Mouse (Mus musculus): Measurements from ENCODE around the gene Kdm2b. TPM values are rescaled to one million over a fixed set of nuclear protein-coding genes. Genes with fewer than 3 reads are reported as not detected.
A peak's percentile ranks its signal among the peaks of the same experiment; 100 is the strongest.

Kdm2b gene
- polyA plus RNA-seq, 1 experiment from 2014 or later, result 15.0 TPM

DNA sequence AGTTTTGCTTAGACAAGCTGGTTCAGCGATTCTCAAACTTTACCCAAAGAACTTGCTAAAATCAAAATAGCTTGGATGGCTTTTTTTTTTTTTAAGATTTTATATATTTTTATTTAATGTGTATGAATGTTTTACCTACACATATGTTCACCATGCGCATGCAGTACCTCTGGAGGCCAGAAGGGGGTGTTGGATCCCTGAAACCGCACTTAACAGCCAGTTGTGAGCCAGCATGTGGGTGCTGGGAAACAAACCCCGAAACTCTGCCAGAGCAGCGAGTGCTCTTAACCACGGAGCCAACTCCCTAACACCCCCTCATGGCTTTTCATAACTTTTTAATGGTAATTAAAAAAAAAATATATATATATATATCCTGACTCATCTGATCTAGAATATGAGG is 21.2 kb upstream of the Kdm2b start:
- ATAC-seq (ENCODE audit: insufficient read depth), result no peak
- no peaks in the 10 kb centered on the region for H3K36me3 ChIP-seq (replicated peaks)
- no peak overlapping the region for H3K4me2 ChIP-seq
- H3K27ac ChIP-seq (replicated peaks), result no peak overlapping the region
- peaks cover 20% of the 10 kb centered on the region; the same call in 1 of the 2 replicates for H3K27me3 ChIP-seq
- no peak overlapping the region for H3K9ac ChIP-seq
- H3K4me3 ChIP-seq (replicated peaks), result no peak overlapping the region
- no peaks in the 10 kb centered on the region for H3K9me3 ChIP-seq (replicated peaks)
- peaks cover 20% of the 10 kb centered on the region for H3K4me1 ChIP-seq (replicated peaks)
- 84% methylated on average over 6 of the region's 6 CpGs for WGBS (ENCODE audit: insufficient replicate concordance)

DNA sequence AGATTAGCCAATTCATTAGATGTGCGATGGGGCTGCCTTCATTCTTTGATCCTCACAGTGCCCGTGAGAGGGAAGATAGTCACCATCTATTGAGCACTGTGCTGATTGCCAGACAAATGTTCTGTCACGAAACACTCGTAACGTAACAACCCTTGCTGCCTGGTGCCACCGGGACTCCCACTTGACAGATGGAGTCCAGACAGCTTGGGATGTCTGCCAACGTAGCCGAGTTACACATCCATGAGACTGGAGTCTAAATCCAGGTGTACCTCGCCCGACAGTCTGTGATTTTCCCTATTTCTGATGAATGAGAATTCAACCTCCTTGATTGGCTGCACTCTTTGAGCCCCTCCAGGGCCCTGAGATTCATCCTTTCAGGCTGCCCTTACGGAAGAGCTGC is 20.2 kb upstream of the Kdm2b start:
- ATAC-seq (ENCODE audit: insufficient read depth), result no peak
- WGBS (ENCODE audit: insufficient replicate concordance), result 73% methylated on average over 11 of the region's 11 CpGs
- Histone ChIP-seq H3K9me3 (replicated peaks) (no peaks in the 10 kb centered on the region), H3K4me1 (replicated peaks) (peaks cover 14% of the 10 kb centered on the region), H3K4me3 (replicated peaks) (no peak overlapping the region), H3K27ac (replicated peaks) (no peak overlapping the region), H3K4me2 (no peak overlapping the region), H3K9ac (no peak overlapping the region), H3K36me3 (replicated peaks) (no peaks in the 10 kb centered on the region), H3K27me3 (peaks cover 19% of the 10 kb centered on the region; the same call in 1 of the 2 replicates)

DNA sequence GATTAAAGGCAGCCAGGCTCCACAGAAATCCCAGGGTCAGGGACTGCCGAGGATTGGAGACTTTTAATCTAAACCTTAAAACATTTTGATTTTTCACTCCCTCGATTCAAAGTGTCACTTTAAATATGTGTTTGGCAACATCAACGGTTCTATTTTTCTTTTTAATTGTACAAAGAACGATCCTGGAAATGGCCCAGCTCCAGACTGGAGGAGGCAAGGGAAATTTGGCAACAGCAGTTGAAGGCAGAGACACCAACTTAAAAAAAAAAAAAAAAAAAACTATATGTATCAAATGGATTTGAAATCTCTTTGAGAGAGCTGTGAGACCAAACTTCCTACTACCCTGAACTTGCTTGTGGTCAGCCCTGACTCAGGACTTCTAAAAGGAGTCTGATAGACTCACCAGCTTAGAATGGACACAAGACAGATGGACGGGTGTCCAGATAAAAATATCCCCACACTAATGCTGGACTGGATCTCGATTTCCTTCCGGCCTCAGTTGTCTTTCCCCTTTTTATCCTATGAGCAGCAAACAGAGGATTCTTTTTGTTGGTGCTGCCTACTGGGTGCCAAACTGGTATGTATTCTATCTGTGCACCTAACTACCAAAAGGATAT is 19.4 kb upstream of the Kdm2b start:
- no peak overlapping the region for H3K9ac ChIP-seq
- WGBS (ENCODE audit: insufficient replicate concordance), result 58% methylated on average over 7 of the region's 7 CpGs
- no peak overlapping the region for H3K4me3 ChIP-seq (replicated peaks)
- no peak overlapping the region for H3K27ac ChIP-seq (replicated peaks)
- peaks cover 19% of the 10 kb centered on the region; the same call in 1 of the 2 replicates for H3K27me3 ChIP-seq
- H3K36me3 ChIP-seq (replicated peaks), result no peaks in the 10 kb centered on the region
- no peak for ATAC-seq (ENCODE audit: insufficient read depth)
- H3K9me3 ChIP-seq (replicated peaks), result no peaks in the 10 kb centered on the region
- no peak overlapping the region for H3K4me2 ChIP-seq
- peaks cover 7% of the 10 kb centered on the region for H3K4me1 ChIP-seq (replicated peaks)

DNA sequence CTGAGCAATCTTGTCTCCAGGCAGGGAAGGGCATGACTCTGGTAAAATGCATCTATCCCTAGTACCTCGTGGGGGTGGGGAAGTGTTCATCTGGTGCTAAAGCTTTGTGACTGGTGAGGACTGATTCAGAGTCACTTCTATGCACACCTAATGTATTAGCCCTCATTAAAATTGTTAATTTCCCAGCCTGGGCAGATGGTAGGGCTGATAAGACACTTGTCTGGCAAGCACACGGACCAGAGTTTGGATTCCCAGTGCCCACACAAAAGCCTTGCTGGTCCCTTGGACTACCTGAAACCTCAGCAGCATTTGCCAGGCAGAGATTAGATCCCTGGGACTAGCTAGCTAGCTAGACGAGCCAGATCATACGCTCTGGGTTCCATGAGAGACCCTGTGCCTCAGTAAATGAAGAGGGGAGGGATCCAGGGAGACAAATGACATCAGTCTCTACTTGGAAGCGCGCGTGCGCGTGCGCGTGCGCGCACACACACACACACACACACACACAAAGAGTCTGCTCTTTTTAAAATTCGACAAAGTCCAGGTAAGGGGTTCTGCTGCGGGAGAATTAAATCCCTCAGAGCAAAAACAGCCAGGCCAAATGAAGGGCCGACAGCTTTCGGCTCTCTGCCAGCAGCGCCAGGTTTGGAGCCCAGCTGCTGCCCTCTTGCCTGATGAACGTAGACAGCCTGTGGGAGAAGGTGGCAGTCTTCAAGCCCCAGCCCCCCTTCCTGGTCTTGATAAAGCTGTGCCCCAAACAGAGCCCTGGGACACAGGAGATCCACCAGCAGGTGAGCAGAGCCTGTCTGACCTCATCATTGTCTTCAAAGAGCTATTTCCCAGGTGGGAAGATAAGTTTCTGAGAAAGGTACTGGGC is 16.3 kb upstream of the Kdm2b start:
- Histone ChIP-seq H3K27me3 (peaks cover 19% of the 10 kb centered on the region; the same call in 1 of the 2 replicates), H3K36me3 (replicated peaks) (no peaks in the 10 kb centered on the region), H3K9me3 (replicated peaks) (no peaks in the 10 kb centered on the region), H3K4me1 (replicated peaks) (peaks cover 8% of the 10 kb centered on the region; the same call in 1 of the 2 replicates), H3K4me3 (replicated peaks) (no peak overlapping the region), H3K27ac (replicated peaks) (no peak overlapping the region), H3K9ac (no peak overlapping the region), H3K4me2 (no peak overlapping the region)
- no peak for ATAC-seq (ENCODE audit: insufficient read depth)
- WGBS (ENCODE audit: insufficient replicate concordance), result 59% methylated on average over 19 of the region's 19 CpGs

DNA sequence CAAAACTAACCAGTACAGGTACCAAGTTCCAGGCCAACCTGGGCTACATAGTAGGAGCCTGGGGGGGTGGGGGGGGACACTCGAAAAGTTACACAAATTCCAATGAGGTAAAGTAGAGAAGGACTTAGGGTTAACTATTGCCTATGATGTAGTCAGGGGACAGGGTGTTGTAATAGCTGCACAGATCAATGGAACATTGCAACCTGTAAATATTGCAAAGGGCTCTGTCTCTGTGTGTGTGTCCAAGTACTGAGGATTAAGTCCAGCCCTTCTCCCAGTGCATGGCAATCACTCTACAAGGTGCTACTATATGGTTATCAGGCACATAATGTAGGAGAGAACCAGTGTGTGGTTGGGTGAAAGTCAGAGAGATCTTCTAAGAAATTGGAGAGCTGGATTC is 11.3 kb upstream of the Kdm2b start:
- H3K4me3 ChIP-seq (replicated peaks), result no peak overlapping the region
- 39% methylated on average over 1 of the region's 1 CpGs for WGBS (ENCODE audit: insufficient replicate concordance)
- H3K4me1 ChIP-seq (replicated peaks), result peaks cover 8% of the 10 kb centered on the region; the same call in 1 of the 2 replicates
- no peaks in the 10 kb centered on the region for H3K9me3 ChIP-seq (replicated peaks)
- H3K27ac ChIP-seq (replicated peaks), result peak overlapping the region; percentile 70
- H3K4me2 ChIP-seq, result no peak overlapping the region
- no peak overlapping the region for H3K9ac ChIP-seq
- no peaks in the 10 kb centered on the region; the same call in 1 of the 2 replicates for H3K27me3 ChIP-seq
- ATAC-seq (ENCODE audit: insufficient read depth), result peak; percentile 85
- no peaks in the 10 kb centered on the region for H3K36me3 ChIP-seq (replicated peaks)

DNA sequence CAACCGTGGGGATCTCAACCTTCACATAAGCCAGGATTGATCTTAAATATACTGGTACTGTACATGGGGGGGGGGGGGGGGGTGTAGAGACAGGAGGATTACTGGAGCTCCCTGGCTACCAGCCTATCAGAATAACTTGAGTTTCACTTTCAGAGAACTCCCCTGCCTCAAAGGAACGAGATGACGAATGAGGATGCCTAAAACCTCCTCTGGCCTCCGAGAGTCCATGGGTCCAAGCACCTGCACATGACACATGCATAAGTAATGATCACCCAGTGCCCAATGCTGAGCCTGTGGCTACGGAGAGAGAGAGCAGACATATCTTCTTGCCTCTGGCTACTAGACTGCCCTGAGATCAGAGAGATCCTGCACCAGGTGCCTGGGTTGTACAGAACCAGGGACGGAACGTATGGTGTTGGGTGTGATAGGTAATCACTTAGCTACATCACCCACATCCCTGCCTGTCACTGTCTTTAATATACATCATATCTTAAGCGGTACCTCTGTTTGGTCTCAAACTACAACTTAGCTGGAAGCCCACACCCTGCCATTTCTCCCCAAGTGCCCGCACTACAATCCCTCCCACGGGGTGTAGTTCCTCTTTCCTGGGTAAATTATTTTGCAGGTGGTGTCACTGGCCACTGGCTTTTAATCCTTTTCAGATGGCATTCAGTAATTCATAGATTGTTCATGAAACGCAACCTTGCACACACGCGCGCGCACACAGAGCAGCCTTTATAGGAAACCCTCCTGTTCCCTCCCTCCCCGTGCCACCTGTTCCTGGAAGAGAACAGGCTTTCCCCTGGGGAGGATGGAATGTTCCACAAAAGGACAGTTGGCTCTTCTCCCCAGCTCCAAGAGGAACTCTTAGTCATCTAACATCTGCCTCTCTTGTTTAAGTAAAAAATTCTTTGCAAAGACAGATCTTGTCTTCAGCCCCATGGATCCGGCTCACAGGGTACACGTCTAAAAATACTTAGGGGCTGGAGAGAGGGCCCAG is 7.9 kb upstream of the Kdm2b start:
- ATAC-seq (ENCODE audit: insufficient read depth), result no peak
- no peaks in the 10 kb centered on the region for H3K9me3 ChIP-seq (replicated peaks)
- H3K36me3 ChIP-seq (replicated peaks), result no peaks in the 10 kb centered on the region
- H3K27ac ChIP-seq (replicated peaks), result no peak overlapping the region
- H3K4me2 ChIP-seq, result no peak overlapping the region
- peaks cover 14% of the 10 kb centered on the region; the same call in 1 of the 2 replicates for H3K4me1 ChIP-seq (replicated peaks)
- no peak overlapping the region for H3K9ac ChIP-seq
- H3K4me3 ChIP-seq (replicated peaks), result no peak overlapping the region
- H3K27me3 ChIP-seq, result no peaks in the 10 kb centered on the region; the same call in 1 of the 2 replicates
- WGBS (ENCODE audit: insufficient replicate concordance), result 60% methylated on average over 18 of the region's 18 CpGs

DNA sequence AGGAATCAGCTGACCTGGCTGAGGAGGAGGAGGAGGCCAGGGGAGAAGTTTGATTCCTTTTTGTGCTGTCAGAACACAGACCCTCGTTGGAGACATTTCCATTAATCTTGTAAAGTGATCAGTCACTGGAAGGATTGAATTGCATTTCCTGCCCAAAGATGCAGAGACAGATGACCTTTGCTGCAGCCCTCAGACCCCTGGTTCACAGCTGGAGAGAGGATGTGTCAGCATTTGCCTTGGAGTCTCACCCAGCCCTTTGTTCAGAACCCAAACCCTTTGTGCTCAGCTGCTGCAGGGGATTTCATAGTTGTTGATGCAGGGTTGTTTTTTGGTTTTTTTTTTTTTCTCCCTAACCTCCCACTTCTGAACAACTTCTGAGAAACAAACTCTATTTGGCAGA is 5.3 kb upstream of the Kdm2b start:
- H3K4me2 ChIP-seq, result no peak overlapping the region
- H3K4me3 ChIP-seq (replicated peaks), result no peak overlapping the region
- no peaks in the 10 kb centered on the region for H3K36me3 ChIP-seq (replicated peaks)
- H3K27me3 ChIP-seq, result peaks cover 9% of the 10 kb centered on the region; the same call in 1 of the 2 replicates
- ATAC-seq (ENCODE audit: insufficient read depth), result no peak
- H3K9ac ChIP-seq, result no peak overlapping the region
- no peak overlapping the region; the same call in 1 of the 2 replicates for H3K27ac ChIP-seq (replicated peaks)
- 0% methylated on average over 1 of the region's 1 CpGs for WGBS (ENCODE audit: insufficient replicate concordance)
- no peaks in the 10 kb centered on the region for H3K9me3 ChIP-seq (replicated peaks)
- peaks cover 18% of the 10 kb centered on the region for H3K4me1 ChIP-seq (replicated peaks)

DNA sequence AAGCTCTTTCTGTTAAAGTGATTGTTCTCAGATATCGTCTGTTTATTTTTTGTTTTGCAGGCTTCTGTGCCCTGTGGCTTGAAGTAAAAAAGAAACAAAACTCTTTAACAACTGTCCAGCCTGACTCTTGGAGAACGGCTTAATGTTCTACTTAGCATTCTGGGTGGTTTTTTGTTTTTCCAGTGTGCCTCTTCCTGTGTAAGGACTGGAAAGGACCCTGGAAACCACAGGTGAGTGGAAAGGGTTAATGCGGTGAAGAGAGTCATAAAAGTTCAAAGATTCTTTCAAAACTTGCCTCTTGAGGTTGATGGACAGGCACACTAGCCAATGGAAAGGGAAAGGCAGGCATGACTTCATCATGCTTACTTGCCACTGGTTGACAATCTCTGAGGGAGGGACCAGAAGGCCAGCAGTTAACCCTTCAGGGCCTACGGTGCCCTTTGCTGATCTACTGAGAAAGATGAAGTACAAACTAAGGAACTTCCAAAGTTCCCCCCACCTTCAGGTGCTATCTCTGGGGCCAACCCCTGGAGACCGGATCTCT is 4.8 kb upstream of the Kdm2b start:
- H3K4me2 ChIP-seq, result peak overlapping the region; percentile 52
- peak; percentile 65; the same call in 1 of the 2 replicates for ATAC-seq (ENCODE audit: insufficient read depth)
- WGBS (ENCODE audit: insufficient replicate concordance), result 10% methylated on average over 5 of the region's 5 CpGs
- H3K9me3 ChIP-seq (replicated peaks), result no peaks in the 10 kb centered on the region
- peaks cover 24% of the 10 kb centered on the region for H3K4me1 ChIP-seq (replicated peaks)
- 0 out of 2 replicates have a peak overlapping the region, but pooled peaks have one; percentile 26 for H3K4me3 ChIP-seq (replicated peaks)
- H3K9ac ChIP-seq, result no peak overlapping the region; the same call in 1 of the 2 replicates
- peaks cover 11% of the 10 kb centered on the region; the same call in 1 of the 2 replicates for H3K27me3 ChIP-seq
- H3K27ac ChIP-seq (replicated peaks), result no peak overlapping the region; the same call in 1 of the 2 replicates
- H3K36me3 ChIP-seq (replicated peaks), result no peaks in the 10 kb centered on the region

DNA sequence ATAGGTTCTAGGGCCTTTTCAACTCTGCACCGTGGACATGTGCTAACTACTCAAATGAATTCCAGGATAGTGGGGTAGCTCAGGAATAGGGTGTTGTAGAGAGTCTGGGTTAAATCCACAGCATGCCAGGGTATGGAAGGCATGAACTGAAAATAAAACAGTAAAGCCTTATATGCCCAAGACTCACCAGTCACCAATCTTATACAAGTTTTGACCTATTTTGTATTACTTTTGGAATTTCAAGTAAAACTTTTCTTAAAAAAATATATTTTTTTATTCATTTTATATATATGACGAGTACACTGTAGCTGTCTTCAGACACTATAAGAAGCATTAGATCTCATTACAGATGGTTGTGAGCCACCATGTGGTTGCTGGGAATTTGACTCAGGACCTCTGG is 4.2 kb upstream of the Kdm2b start:
- no peak overlapping the region for H3K27ac ChIP-seq (replicated peaks)
- H3K36me3 ChIP-seq (replicated peaks), result no peaks in the 10 kb centered on the region
- WGBS (ENCODE audit: insufficient replicate concordance), result 46% methylated on average over 2 of the region's 2 CpGs
- H3K4me1 ChIP-seq (replicated peaks), result peaks cover 28% of the 10 kb centered on the region
- no peaks in the 10 kb centered on the region for H3K9me3 ChIP-seq (replicated peaks)
- 0 out of 2 replicates have a peak overlapping the region, but pooled peaks have one; percentile 26 for H3K4me3 ChIP-seq (replicated peaks)
- H3K9ac ChIP-seq, result no peak overlapping the region; the same call in 1 of the 2 replicates
- H3K27me3 ChIP-seq, result peaks cover 16% of the 10 kb centered on the region
- H3K4me2 ChIP-seq, result peak overlapping the region; percentile 52
- ATAC-seq (ENCODE audit: insufficient read depth), result no peak

DNA sequence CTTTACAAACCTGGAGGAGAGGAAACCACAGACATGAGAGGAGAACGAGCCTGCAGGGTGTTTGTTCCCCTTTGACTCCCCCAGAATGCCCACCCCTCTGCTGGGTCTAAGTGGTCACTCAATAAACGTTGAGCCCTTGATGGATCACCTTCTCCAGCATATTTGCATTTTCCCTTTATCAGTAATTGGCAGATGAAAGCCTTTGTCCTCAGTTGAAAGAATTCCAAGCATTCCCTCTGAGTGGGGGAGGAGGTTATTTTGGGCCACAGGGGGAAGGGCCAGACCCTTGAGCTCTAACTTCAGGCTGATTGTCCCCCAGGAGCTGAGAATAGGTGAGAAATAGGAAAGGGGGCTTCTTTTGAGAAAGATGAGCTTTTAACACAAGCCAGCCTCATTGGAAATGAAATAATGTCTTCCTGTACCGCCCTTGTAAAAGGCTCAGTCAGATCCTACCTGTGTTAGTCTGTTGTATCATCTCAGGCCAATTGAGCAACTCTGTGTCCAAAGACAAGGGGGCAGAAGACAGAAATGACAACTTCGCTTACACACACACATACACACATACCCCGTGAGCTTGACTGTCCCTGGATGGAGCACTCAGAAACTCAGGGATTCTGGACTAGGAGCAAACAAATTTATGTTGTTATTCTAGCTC is 1.9 kb upstream of the Kdm2b start:
- Histone ChIP-seq H3K9ac (no peak overlapping the region), H3K4me3 (replicated peaks) (no peak overlapping the region), H3K27me3 (peaks cover 40% of the 10 kb centered on the region), H3K9me3 (replicated peaks) (no peaks in the 10 kb centered on the region), H3K36me3 (replicated peaks) (no peaks in the 10 kb centered on the region), H3K4me1 (replicated peaks) (peaks cover 49% of the 10 kb centered on the region), H3K4me2 (no peak overlapping the region), H3K27ac (replicated peaks) (no peak overlapping the region)
- 35% methylated on average over 5 of the region's 5 CpGs for WGBS (ENCODE audit: insufficient replicate concordance)
- no peak for ATAC-seq (ENCODE audit: insufficient read depth)
